Mouse (Mus musculus) kidney, postnatal 4 days (tissue): ENCODE measurements at regions not wholly inside any gene's neighbourhood (a gene's known extent, or its start where the extent isn't known, plus 50 kb on each side); places are given as distances from the start of the nearest gene placed in this dataset.

Experiments used
- DNase-seq, 2 experiments: peaks; one replicate each; pipeline ENCODE4 v3.0.0; 2021; ENCODE audit warnings: mixed read lengths in 2 of 2

- DNase-seq: no peak
Measured at GRCm38 (mm10) chr1:35936362-35937093, 131.7 kb upstream of the Hs6st1 start.

DNA sequence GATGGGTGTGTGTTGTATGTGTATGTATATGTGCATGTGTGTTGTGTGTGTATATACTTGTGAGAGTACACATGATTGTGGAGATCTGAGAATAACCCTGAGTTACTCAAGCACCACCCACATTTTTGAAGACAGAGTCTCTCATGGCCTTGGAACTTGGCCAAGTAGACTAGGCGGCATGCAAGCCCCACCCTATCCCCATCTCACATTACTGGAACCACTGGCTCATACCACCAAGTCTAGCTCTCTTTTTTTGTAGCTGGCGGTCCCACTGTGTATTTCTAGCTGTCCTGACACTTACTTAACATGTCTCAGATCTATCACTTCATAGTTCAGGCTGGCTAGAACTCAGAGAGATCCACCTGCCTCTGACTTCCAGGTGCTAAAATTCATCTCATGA is 128.0 kb upstream of the Hs6st1 start:
- no peak for DNase-seq

- DNase-seq: no peak
Measured at GRCm38 (mm10) chr1:35941642-35942077, 126.5 kb upstream of the Hs6st1 start.

DNA sequence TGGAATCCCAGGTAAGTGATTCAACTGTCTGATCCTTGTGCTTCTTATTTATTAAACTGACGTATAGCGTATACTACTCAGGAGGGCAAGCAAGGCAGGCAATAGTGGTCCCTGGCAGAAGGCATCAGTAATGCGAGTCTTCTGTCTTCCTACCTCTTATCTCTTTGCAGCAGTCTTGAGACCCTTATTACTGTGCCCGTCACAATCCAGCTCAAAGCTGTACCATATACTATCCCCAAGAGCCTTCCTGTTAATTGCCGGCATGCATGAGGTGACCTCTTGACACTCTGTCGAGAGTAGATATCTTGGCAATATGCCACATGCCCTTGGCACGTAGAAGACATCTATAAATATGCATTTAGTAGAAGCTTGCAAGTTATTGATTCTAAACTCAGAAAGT is 126.0 kb upstream of the Hs6st1 start:
- DNase-seq: no peak

DNA sequence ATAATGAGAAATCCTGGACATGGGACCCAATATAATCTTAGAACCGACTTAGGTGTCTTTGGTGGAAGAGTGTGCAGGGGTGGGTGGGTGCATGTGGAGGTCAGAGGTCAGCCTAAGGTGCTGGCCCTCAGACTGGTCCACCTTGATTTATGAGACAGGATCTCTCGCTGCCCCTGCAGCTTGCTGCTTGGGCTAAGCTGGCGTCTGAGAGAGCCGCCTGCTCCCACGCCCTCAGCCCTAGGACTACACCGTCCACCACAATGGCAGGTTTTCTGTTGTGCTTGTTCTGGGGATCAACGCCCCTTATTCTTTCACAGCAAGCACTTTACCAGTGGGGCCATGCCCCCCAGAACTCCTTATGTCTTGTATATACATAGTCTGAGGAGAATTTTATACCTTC is 124.4 kb upstream of the Hs6st1 start:
- DNase-seq: no peak

DNA sequence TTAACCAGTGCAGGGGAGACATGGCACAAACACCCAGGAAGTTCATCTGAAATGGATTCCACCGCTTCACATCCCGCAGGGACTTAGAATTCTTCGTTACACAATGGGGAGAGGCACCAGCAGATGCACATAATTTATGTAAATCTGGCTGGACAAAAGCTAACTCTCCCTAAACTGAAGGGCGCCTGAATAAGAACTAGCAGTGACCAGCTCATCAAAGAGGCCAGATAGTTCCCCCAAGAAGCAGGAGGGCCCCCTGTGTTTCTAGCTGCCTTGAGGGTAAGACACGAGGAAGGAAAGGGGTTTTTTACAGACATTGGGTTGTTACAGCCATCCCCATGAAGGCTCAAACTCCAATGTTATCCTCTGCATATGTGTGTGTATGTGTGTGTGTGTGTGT is 123.8 kb upstream of the Hs6st1 start:
- no peak for DNase-seq

GRCm38 (mm10) chr1:35944849-35945248 is 123.4 kb upstream of the Hs6st1 start:
- DNase-seq: no peak

DNA sequence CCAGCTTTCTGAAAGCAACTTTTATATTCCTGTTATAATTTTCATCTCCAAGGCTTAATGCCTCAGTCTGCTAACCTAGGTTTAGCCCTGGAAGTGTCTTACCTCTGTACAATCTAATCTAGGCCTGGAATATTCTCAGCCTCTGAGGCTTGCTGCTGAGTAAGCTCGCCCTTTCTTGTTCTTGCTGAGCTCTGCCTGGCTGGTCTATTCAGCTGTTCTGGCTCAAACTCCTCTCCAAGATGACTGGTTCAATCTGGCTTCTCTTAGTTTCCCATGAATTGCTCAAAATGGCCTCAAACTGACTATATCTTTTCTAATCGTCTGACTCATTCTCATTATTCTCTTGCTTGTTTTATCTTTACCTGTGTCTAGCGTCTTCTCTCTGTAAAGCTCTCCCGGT is 122.6 kb upstream of the Hs6st1 start:
- DNase-seq: no peak

GRCm38 (mm10) chr1:35948104-35948503 is 120.1 kb upstream of the Hs6st1 start:
- DNase-seq: no peak

DNA sequence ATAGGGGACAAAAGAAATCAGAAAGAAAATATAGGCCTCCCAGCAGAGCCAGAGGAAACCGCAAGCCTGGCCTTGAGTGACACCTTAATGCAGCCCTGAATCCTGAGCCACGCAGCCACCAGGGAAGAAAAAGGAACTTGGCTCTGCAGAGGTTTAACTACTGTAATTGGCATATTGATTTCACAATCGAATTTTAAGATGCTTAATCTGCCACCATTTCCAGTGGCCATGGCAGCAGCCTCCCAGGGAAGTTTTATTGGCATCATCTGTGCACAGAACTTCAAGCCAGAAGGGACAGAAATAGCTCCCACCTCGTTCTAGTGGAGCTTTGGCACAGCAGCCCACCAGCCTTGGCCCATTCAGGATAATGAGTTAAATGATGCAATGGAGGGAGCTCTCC is 117.1 kb upstream of the Hs6st1 start:
- DNase-seq: no peak

- DNase-seq: no peak
Measured at GRCm38 (mm10) chr1:35953721-35954120, 114.5 kb upstream of the Hs6st1 start.

GRCm38 (mm10) chr1:35957425-35958372 is 110.5 kb upstream of the Hs6st1 start:
- no peak for DNase-seq

DNA sequence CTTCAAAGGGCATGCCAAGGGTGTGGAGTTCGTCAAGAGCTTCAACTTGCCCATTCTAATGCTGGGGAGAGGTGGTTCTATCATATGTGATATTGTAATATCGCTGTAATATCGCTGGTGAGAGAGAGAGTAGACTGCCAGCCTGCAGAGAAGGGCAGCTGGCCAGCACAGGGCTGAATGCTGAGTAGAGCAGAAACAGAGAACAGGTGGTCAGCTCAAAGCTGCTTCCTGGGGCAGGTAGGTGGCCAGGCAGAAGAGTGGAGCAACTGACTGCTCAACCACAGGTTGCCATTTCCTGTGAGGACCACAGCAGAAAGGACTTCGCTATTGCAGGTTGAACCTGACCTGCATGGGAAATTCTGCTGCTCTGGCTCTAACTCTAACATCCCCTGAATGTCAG is 108.5 kb upstream of the Hs6st1 start:
- DNase-seq: no peak

- peak in 1 of 2 experiments; percentile 32 for DNase-seq
Measured at GRCm38 (mm10) chr1:35960844-35961243, 107.4 kb upstream of the Hs6st1 start.

DNA sequence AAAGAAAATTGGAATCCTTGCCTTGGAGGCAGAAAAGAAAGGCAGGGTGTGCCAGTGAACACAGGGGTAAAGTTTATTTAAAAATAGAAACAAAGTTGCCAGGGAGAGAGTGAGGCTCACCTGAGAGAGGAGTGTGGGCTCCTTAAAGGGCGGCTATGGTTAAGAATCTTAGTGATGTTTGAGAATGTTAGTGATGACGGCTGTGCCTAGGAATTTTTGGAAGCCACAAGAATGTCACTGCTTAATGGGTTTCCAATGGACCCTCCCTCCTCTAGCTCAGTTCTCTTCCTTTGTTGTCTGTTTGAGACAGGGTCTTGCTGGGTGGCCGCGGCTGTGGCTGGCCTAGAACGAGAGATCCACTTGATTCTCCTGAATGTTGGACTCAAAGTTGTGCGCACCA is 106.3 kb upstream of the Hs6st1 start:
- no peak for DNase-seq

DNA sequence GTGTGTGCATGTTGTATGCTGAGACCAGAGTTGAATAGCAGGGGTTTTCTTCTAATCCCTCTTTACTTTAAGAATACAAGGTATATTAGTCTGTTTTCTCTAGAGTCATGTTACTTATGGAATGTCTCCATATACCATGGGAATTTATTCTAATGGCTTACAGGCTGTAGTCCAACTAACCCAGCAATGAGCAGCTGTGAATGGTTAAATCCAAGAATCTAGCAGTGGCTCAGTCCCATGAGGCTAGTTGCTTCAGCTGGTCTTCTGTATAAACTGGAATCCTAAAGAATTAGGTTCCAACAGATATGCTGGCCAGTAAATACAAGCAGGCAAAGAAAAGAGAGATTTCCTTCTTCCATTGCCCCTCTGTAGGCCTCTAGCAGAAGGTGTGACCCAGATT is 99.7 kb upstream of the Hs6st1 start:
- DNase-seq: no peak

- no peak for DNase-seq
Measured at GRCm38 (mm10) chr1:35971435-35972189, 96.6 kb upstream of the Hs6st1 start.

DNA sequence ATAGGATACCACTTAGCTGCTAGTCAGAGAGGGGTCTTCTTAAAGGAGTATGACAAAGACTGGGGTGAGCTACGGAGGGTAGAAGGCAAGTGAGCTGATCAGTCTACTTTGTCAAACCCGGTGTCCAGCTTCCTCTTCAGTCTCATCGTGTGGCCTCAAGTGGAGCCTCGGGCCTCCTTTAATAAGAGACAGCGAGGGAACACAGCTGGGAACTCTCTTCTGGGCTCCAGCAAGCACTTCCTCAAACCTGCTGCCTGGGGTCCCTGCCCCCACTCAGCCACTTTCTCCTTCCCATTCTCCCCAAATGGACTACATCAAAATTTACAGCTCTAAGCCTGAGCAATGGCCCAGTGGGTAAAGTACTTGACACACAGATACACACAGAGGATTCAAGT is 96.0 kb upstream of the Hs6st1 start:
- peak; percentile 12 to 25 for DNase-seq

GRCm38 (mm10) chr1:35973386-35973785 is 94.8 kb upstream of the Hs6st1 start:
- DNase-seq: peak; percentile 34 to 58

GRCm38 (mm10) chr1:35975611-35976208 is 92.5 kb upstream of the Hs6st1 start:
- DNase-seq: no peak

GRCm38 (mm10) chr1:35976528-35976927 is 91.7 kb upstream of the Hs6st1 start:
- DNase-seq: no peak

DNA sequence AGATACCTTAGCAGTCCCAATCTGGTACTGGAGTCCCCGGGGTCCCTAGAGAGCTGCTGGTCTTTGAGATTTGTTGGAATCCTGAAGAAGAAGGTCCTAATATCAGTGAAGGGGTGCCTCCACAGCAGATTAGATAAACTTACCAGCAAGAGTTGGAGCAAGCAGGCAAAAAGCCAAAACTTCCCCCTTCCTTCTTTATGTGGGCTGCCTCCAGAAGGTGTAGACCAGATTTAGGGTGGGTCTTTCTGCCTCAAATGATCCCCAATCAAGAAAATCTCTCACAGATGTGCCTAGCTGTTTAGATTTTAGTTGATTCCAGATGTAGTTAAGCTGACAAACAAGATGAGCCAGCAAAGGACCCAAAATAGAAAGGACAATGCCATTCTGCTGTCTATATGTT is 90.1 kb upstream of the Hs6st1 start:
- no peak for DNase-seq

- no peak for DNase-seq
Measured at GRCm38 (mm10) chr1:35978766-35979165, 89.4 kb upstream of the Hs6st1 start.
